Mouse (Mus musculus): Measurements from ENCODE around the gene Phgr1. TPM values are rescaled to one million over a fixed set of nuclear protein-coding genes. Genes with fewer than 3 reads are reported as not detected.

The Phgr1 gene
- polyA plus RNA-seq, 1 experiment from 2014 or later, result 41.2 TPM

DNA sequence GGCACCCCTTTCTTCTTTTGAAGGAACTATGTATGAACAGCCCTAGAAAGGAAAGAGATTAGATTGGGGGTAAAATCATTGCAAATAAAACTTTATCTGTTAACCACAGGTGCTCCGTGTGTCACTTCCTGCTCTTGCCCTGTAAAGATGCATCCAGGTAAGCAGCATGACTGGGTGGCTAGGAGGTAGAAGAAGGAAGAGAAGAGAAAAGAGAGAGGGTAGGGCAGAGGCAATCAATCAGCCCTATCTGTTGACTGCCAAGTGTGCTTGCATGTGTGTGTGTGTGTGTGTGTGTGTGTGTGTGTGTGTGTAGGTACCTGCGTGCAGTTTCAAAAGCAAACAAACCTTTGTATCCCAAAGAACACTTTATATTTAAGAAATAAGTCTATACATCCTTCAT, 2.0 kb downstream of the Phgr1 start:
- Histone ChIP-seq H3K4me2 (replicated peaks) (peak overlapping the region; percentile 11; the same call in 1 of the 2 replicates), H3K9me3 (no peaks in the 10 kb centered on the region), H3K9ac (no peak overlapping the region), H3K4me1 (replicated peaks) (peaks cover 10% of the 10 kb centered on the region), H3K36me3 (no peaks in the 10 kb centered on the region), H3K4me3 (replicated peaks) (no peak overlapping the region), H3K27ac (no peak overlapping the region), H3K27me3 (replicated peaks) (no peaks in the 10 kb centered on the region)
- peak; percentile 53 for ATAC-seq
- WGBS, result 57% methylated on average over 2 of the region's 2 CpGs

DNA sequence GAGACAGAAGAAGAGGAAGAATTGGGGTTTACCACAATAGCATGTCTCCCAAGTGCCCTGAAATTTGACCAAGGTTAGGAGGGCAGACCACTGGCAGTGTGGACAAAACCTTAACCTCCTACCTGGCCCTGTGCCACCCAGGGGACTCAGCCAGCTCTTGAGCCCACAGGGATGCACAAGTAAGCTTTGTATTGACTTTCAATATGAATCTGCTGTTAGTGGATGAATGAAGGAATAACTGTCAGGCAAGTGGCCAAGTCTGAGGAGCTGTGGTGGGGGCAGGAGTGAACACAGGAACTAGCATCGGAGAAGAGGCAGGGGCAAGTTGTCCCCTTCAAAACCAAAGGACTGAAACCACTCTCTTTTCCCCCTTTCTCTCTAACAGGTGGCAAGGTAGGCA, 2.8 kb downstream of the Phgr1 start:
- no peaks in the 10 kb centered on the region for H3K27me3 ChIP-seq (replicated peaks)
- no peaks in the 10 kb centered on the region for H3K36me3 ChIP-seq
- H3K4me1 ChIP-seq (replicated peaks), result peaks cover 14% of the 10 kb centered on the region
- no peak overlapping the region for H3K4me2 ChIP-seq (replicated peaks)
- ATAC-seq, result no peak
- H3K4me3 ChIP-seq (replicated peaks), result no peak overlapping the region
- no peaks in the 10 kb centered on the region for H3K9me3 ChIP-seq
- H3K27ac ChIP-seq, result no peak overlapping the region
- WGBS, result 77% methylated on average over 1 of the region's 1 CpGs
- H3K9ac ChIP-seq, result no peak overlapping the region

DNA sequence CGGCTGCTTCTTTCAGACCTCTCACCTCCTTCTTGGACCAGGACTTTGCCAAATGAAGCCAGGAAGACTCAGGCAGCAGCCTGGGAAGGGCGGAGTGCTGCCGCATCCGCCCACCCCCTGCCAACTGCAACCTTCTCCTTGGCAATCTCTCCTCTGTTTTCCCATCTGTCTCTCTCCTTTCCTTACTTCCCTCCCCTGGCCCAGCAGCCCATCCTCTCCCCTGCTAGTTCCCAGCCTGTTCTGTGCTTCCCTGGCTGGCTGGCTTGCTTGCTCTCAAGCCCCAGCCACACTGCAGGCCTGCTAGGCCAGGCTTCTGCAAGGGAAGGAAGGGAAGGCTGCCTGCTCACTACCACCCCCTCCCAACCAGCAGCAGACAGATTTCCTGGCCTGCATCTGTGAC, 3.3 kb downstream of the Phgr1 start:
- Histone ChIP-seq H3K4me2 (replicated peaks) (no peak overlapping the region), H3K4me1 (replicated peaks) (peaks cover 14% of the 10 kb centered on the region), H3K36me3 (no peaks in the 10 kb centered on the region), H3K9me3 (no peaks in the 10 kb centered on the region), H3K27me3 (replicated peaks) (no peaks in the 10 kb centered on the region), H3K27ac (no peak overlapping the region), H3K4me3 (replicated peaks) (no peak overlapping the region), H3K9ac (no peak overlapping the region)
- no peak for ATAC-seq
- WGBS, result 70% methylated on average over 4 of the region's 4 CpGs

DNA sequence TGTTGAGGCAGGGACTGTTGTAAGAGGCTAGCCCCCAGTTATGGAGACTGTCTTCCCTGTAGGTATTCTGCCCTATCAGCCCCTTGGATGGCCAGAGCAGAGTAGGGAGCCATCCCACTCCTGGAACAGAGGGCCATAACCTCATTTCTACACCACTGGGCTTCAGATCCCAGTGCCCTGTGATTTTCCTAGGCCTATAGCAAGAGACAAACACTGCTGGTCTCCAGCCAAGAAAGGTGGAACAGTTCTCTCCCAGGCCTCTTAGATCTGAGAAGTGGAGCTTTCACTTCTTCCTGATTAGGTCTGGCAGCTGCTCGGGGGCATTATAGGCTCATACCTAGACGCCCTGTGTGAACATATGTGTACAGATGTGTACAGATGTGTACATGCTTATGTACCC, 3.7 kb downstream of the Phgr1 start:
- Histone ChIP-seq H3K9ac (no peak overlapping the region), H3K4me2 (replicated peaks) (no peak overlapping the region), H3K36me3 (no peaks in the 10 kb centered on the region), H3K4me1 (replicated peaks) (peaks cover 14% of the 10 kb centered on the region), H3K9me3 (no peaks in the 10 kb centered on the region), H3K27me3 (replicated peaks) (no peaks in the 10 kb centered on the region), H3K4me3 (replicated peaks) (no peak overlapping the region), H3K27ac (no peak overlapping the region)
- no peak for ATAC-seq
- WGBS, result 78% methylated on average over 2 of the region's 2 CpGs

GRCm38 (mm10) chr2:118778418-118778817, 5.8 kb downstream of the Phgr1 start:
- 74% methylated on average over 4 of the region's 4 CpGs for WGBS

DNA sequence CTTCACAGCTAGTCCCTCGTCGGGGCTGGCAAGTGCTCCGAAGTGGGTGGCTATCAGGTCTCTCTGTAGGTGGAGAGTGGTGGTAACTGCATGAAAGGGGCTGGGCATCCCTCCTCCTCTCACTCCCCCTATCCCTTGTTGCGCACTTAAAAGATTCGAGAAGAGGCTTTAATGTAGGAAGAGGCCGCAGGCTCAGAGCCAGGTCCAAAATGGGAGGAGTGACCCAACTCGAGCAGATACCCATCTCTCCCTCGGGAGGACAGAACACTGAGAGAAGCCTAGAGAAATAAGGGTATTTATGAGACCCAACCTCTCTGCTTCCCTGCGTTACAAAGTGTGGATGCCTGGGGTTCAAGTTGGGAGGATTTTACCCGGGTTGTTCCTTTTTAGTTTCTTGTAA, 6.5 kb downstream of the Phgr1 start:
- H3K36me3 ChIP-seq, result no peaks in the 10 kb centered on the region
- H3K27ac ChIP-seq, result no peak overlapping the region
- peak overlapping the region; percentile 77 for H3K4me2 ChIP-seq (replicated peaks)
- H3K4me1 ChIP-seq (replicated peaks), result peaks cover 8% of the 10 kb centered on the region
- H3K9me3 ChIP-seq, result no peaks in the 10 kb centered on the region
- peak overlapping the region; percentile 29; the same call in 1 of the 2 replicates for H3K9ac ChIP-seq
- WGBS, result 14% methylated on average over 10 of the region's 10 CpGs
- ATAC-seq, result peak; percentile 18; the same call in 1 of the 2 replicates
- H3K4me3 ChIP-seq (replicated peaks), result peak overlapping the region; percentile 36
- H3K27me3 ChIP-seq (replicated peaks), result no peaks in the 10 kb centered on the region

More at GRCm38 (mm10) chr2:118778418-118778817, 5.8 kb downstream of the Phgr1 start:
- ATAC-seq, result no peak
- Histone ChIP-seq H3K9me3 (no peaks in the 10 kb centered on the region), H3K4me1 (replicated peaks) (peaks cover 8% of the 10 kb centered on the region), H3K4me2 (replicated peaks) (no peak overlapping the region), H3K27ac (no peak overlapping the region), H3K27me3 (replicated peaks) (no peaks in the 10 kb centered on the region), H3K9ac (no peak overlapping the region), H3K36me3 (no peaks in the 10 kb centered on the region), H3K4me3 (replicated peaks) (no peak overlapping the region)

- Histone ChIP-seq H3K4me2 (replicated peaks) (peak within 1 kb of the TSS; percentile 77), H3K9me3 (no peaks in the 10 kb centered on the region), H3K36me3 (no peaks in the 10 kb centered on the region), H3K4me1 (replicated peaks) (peaks cover 8% of the 10 kb centered on the region), H3K27ac (no peak within 1 kb of the TSS), H3K4me3 (replicated peaks) (peak within 1 kb of the TSS; percentile 36), H3K27me3 (replicated peaks) (no peaks in the 10 kb centered on the region), H3K9ac (peak within 1 kb of the TSS; percentile 29; the same call in 1 of the 2 replicates)
- 11% methylated on average over 39 of the region's 39 CpGs for WGBS
- ATAC-seq, result peak; percentile 83
Observed at GRCm38 (mm10) chr2:118779504-118780480, 7.2 kb downstream of the Phgr1 start, which contains the start of gene Disp2. TSS of gene Disp2 (plus strand) at chr2:118779719.

DNA sequence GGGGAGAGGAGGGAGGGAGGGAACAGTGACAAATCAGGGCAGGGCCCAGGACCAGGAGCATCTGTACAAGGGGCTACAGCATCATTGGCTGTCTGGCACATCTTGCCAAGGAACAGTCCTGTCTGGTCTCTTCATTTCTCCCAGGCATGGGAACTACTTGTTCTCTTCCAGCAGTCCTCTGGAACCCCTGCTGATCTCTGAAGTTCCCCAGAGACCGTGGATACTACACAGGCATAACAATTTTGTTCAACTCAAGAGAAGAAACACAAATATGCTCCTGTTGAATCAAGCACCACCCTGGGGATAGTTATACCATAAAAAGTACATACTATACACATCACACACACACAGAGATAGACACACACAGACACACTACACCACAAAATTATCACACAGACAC, 8.5 kb downstream of the Phgr1 start:
- no peak for ATAC-seq
- Histone ChIP-seq H3K9ac (no peak overlapping the region), H3K27me3 (replicated peaks) (no peaks in the 10 kb centered on the region), H3K4me1 (replicated peaks) (peaks cover 8% of the 10 kb centered on the region), H3K9me3 (no peaks in the 10 kb centered on the region), H3K27ac (no peak overlapping the region), H3K4me3 (replicated peaks) (no peak overlapping the region), H3K4me2 (replicated peaks) (no peak overlapping the region), H3K36me3 (no peaks in the 10 kb centered on the region)
- 46% methylated on average over 1 of the region's 1 CpGs for WGBS

- Histone ChIP-seq H3K4me1 (replicated peaks) (peaks cover 8% of the 10 kb centered on the region), H3K36me3 (no peaks in the 10 kb centered on the region), H3K9ac (no peak overlapping the region), H3K27ac (no peak overlapping the region), H3K4me3 (replicated peaks) (no peak overlapping the region), H3K4me2 (replicated peaks) (no peak overlapping the region), H3K27me3 (replicated peaks) (no peaks in the 10 kb centered on the region), H3K9me3 (no peaks in the 10 kb centered on the region)
- no peak for ATAC-seq
- WGBS, result 57% methylated on average over 4 of the region's 4 CpGs
Observed at GRCm38 (mm10) chr2:118782303-118782702, 9.7 kb downstream of the Phgr1 start.

DNA sequence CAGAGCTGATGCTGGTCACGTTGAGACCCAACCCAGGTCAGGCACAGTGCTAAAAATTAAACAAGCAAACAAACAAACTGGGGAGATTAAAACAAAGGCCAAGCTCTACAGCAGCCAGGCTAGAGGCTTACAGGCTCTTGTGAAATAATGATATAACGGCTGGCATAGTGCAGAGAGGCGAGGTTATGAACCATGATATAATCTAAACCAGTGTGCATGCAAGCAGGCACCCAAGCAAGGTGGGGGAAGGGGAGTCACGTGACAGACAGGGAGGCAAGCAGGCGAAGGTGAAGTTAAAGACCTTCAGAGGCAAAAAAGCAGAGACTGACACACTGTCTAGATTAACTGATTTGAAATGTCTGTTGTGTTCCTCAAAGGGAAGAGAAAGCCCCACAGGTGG, 10.5 kb downstream of the Phgr1 start:
- H3K27ac ChIP-seq, result no peak overlapping the region
- WGBS, result 53% methylated on average over 5 of the region's 5 CpGs
- no peak for ATAC-seq

DNA sequence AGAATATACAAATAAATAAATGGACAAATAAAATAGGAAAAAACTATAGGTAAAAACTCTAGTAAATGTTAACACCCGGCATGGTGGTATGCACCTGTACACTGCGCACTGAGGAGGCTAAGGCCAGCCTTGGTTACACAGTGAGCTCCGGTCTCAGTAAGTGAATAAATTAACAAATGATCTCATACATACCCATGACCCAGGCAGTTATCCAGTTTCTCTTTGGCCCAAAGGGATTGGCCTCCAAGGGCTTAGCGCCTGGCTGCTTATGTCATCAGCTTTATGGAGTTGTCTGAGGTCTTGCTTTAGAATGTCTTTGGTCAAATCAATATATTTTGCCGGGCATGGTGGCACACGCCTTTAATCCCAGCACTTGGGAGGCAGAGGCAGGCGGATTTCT, 11.1 kb downstream of the Phgr1 start:
- no peak overlapping the region for H3K4me2 ChIP-seq (replicated peaks)
- H3K27me3 ChIP-seq (replicated peaks), result no peaks in the 10 kb centered on the region
- H3K4me1 ChIP-seq (replicated peaks), result peaks cover 8% of the 10 kb centered on the region
- H3K9ac ChIP-seq, result no peak overlapping the region
- no peak overlapping the region for H3K27ac ChIP-seq
- WGBS, result 85% methylated on average over 7 of the region's 7 CpGs
- ATAC-seq, result no peak
- H3K4me3 ChIP-seq (replicated peaks), result no peak overlapping the region
- H3K36me3 ChIP-seq, result no peaks in the 10 kb centered on the region
- no peaks in the 10 kb centered on the region for H3K9me3 ChIP-seq

More for the DNA sequence above, 10.5 kb downstream of the Phgr1 start:
- peaks cover 8% of the 10 kb centered on the region for H3K4me1 ChIP-seq (replicated peaks)
- H3K4me2 ChIP-seq (replicated peaks), result no peak overlapping the region
- no peak overlapping the region for H3K4me3 ChIP-seq (replicated peaks)
- H3K9me3 ChIP-seq, result no peaks in the 10 kb centered on the region
- no peak overlapping the region for H3K9ac ChIP-seq
- no peaks in the 10 kb centered on the region for H3K27me3 ChIP-seq (replicated peaks)
- no peaks in the 10 kb centered on the region for H3K36me3 ChIP-seq

DNA sequence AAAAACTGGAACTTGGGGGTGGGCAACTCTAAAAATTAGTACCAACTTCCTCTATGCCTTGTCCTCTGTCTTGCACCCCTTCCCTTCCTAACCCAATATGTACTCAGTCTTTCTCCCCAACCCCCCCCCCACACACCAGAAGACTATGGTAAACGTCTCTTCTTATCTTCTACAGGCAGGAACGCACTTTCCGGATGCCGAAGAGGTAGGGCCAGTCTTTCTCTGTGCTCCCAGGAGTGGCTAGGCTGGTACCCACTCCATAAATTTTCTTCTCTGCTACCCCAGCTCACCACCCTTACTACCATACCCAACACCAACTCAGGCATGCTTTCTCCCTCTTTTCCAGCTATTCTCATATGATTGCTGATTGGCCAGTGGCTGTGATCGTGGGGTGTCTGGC, 14.0 kb downstream of the Phgr1 start:
- Histone ChIP-seq H3K27me3 (replicated peaks) (0 out of 2 replicates have a peak, but pooled peaks cover 5% of the 10 kb centered on the region), H3K27ac (no peak overlapping the region), H3K9ac (no peak overlapping the region), H3K4me1 (replicated peaks) (peaks cover 13% of the 10 kb centered on the region), H3K36me3 (no peaks in the 10 kb centered on the region), H3K9me3 (no peaks in the 10 kb centered on the region), H3K4me2 (replicated peaks) (no peak overlapping the region), H3K4me3 (replicated peaks) (no peak overlapping the region)
- 85% methylated on average over 5 of the region's 5 CpGs for WGBS
- no peak for ATAC-seq

Measured in intestine, embryonic 15.5 days (tissue).